Mouse (Mus musculus) layer of hippocampus, postnatal 10 days (tissue): Measurements from ENCODE around the gene Atad5. TPM values are rescaled to one million over a fixed set of nuclear protein-coding genes. Genes with fewer than 3 reads are reported as not detected.

Experiments
- DNase-seq, 2 experiments: peaks; one replicate each; pipeline ENCODE4 v3.0.0; 2021; ENCODE audit warnings: low spot score in 2 of 2
- total RNA-seq, 2 experiments: library from RNA; stranded (reverse); gene quantifications; 2 replicates each; pipeline ENCODE4 v1.2.3; 2021

Gene Atad5
- total RNA-seq, 2 experiments from 2014 or later = 6.0 to 6.6 TPM

DNA sequence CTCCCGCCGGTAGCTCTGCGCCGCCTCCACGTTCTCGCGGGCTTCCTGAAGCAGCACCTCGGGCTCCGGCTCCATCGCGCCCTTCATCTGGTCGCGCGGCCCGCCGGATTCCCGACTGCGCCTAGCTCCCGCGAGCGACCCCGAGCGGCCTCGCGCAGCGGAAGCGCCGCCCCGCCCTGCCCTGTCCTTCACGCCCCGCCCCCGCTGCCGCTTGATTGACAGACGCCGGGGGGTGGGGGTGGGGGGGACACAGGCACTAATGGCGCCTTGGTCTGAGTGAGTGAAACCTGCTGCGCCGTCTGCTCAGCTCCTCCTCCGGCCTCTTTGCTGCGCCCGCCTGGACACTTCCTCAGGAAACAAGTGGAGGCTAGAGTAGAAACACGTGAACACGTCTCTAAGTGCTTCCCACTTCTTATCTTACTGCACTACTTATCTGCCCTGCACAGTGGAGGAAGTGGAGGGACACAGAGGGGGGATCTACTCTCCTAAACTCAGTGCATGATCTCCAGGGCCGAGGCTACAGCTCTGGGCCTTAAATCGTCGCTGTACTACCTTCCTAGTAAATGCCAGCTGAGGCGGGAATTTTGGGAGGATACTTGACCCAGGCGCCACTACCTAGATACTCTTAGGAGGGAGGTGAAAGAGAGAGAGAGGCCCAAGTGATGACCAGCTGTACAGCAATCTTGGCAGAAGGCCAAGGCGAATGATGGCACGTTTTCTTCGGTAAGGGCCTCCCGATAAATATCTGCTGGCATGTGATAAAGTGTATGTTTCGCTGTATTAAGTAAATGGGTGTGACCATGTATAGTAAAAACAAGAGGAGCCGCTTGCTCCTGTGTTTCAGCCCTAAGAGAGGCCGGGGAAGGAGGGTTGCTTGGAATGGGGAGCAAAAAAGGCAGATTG lies 8.1 kb upstream of the Atad5 start, which contains the start of gene Crlf3:
Gene Crlf3, minus strand, starts transcription at position 166 of the 903 bp plus-strand sequence.
- DNase-seq = peak; percentile 86 to 95

DNA sequence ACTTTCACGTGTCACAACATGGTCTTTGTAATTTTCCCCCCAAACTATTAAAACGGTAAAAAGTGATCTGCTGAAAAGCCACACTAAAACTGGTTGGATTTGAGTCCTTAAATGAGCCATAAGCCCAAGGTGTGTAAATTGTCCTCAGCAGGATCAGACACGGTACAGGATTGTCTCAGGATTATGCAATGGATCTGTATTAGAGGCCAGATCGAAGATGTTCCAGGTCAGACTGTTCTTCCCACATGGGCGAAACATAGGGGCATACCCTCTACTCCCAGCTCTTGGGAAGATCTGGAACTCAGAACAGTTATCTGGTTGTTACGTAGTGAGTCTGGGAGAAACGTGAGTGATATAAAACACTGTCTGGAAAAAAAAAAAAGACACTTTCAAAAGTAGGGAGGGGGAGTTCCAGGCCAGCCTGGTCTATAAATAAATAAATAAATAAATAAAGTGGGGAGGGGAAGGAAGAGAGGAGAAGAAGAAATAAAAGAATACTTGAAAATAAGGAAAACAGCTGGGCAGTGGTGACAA lies 7.3 kb upstream of the Atad5 start:
- DNase-seq = no peak

DNA sequence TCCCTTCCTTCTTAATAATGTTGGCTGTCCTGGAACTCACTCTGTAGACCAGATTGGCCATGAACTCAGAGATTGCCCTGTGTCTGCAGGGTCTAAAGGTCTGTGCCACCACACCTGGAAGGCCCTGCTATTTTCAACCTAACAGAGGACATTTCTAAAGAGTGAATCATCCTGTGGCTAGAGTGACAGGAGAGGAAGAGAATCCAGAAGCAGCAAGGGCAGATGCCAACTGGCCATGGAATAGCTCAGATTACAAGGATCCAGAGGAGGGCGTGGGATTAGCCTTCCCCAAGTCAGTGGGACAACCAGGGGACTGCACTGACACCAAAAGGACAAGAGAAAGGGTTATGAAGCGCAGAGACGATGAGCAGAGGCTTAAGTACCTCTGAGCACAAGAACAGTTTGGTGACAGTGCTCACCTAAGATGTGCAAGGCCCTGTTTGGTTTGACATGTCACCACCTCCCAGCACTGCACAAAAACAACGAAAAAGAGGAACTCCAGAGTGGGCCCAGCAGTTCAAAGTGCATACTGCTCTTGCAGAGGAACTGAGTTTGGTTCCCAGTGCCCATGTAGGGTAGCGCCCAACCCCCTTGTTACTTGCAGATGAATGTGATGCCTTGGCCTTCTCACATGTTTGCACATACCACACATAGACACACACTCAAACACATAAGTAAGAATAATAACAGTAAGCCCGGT lies 3.7 kb upstream of the Atad5 start:
- DNase-seq = no peak

DNA sequence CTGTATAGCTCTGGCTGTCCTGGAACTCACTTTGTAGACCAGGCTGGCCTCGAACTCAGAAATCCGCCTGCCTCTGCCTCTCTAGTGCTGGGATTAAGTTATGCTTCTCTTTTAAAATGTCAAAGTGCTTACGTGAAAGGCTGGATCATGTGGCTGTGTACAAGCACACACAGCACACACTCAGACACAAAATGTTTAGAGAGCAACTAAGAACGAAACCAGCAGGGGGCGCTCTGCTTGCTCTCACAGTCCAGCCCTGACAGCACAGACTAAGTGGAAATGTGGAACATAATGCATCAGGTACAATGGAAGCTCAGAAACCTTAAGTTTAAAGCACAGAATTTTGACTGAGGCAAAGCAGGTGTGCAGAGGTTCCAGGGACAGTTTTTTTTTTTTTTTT lies 2.4 kb upstream of the Atad5 start:
- DNase-seq = peak; percentile 79 to 84

DNA sequence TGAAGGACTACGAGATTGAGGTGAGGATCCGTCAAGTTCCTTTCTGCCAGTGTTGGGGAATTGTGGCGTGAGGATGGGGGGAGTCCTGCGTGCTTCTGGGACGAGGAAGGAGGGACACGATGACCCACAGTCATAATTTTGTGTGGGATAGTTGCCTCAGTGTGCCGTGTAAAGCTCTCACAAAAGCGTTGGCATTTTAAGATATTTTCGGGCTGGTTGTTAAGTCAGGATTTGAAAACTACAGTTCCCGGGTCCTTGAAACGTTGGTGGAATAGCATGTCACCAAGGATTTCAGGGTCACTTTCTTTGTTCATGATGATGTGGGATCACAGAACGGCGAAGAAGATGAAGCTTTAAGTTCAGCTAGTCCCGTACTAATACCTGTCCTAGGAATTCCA lies 616 bp downstream of the Atad5 start:
- no peak for DNase-seq

DNA sequence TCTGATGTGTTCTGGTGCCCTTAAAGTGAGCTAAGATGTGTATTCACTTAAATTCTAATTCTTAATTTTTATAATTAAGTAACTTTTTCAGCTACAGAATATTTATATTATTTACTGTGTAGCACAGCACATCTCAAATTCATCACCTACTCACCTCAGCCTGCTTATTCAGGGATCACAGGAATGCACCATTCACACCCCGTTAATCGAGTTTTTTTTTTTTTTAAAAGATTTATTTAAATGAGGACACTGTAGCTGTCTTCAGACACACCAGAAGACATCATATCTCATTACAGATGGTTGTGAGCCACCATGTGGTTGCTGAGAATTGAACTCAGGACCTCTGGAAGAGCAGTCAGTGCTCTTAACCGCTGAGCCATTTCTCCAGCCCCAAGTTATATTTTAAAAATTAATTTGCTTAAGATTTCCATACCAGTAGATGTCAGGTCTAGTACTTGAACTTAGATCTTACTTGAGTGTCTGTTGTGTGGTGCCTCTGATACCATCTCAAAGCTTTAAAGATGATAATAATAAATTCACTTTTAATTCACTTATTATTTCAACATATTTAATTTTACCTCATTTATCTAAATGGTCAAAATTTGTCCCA lies 1.5 kb downstream of the Atad5 start:
- DNase-seq = no peak

DNA sequence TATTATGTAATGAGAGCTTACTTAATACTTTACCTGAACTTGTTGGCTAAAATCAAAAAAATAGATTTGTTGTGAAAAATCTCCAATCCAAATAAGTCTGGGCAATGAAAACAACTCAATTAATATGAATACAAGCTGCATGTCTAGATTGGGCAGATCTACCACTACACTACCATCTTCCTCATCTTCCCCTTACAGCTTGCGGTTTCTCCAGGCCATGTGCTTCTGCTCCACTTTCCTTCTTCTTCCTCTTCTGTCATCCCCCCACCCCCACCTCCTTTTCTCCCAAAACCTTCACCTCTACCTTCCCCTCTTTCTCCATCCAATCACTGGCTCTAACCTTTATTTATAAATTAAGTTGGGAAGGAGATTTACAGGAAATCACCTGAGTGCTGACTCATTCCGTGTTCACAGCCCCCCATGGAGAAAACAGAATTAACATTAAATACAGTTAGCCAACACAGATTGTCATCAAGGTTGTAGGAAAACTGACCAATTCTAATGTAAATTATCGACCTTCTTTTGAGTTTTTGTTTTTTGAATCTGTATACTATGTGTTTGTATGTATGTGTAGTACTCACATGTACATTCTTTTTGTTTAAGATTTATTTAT lies 9.3 kb downstream of the Atad5 start:
- no peak for DNase-seq

DNA sequence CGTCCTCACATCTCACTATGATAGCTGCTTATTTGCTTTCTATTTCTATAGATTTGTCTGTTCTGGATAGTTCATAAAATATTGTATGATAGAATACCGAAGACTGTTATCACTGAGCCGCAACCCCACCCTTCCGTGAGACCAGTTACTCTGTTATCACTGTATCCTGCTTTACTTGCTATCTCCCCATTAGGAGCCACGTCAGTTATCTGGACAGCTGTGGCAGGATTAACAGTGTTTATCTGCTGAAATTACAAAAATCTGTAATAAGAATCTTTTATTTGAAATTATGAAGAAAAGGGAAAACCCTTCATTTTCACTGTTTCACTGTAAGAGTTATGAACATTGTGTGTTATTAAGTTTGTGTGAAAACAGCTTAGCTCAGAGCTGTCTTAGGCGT lies 12.1 kb downstream of the Atad5 start:
- DNase-seq = no peak

DNA sequence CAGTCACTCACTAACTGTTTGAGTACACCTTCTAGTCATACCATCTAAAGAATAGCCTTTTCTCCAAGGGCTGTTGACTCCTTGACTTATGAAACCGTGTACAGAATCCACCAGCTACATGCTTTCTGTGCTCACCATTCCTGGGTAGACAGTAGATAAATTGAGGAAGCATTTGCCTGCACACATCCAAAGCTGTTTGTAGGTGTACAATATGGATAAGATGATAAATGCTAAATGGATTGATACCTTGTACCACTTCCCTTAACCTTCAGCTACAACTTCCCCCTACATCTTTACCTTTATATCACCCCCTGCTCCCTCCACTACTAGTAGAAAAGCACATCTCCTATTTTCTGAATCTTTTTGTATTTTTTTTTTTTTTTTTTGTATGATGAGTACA lies 15.2 kb downstream of the Atad5 start:
- no peak for DNase-seq

DNA sequence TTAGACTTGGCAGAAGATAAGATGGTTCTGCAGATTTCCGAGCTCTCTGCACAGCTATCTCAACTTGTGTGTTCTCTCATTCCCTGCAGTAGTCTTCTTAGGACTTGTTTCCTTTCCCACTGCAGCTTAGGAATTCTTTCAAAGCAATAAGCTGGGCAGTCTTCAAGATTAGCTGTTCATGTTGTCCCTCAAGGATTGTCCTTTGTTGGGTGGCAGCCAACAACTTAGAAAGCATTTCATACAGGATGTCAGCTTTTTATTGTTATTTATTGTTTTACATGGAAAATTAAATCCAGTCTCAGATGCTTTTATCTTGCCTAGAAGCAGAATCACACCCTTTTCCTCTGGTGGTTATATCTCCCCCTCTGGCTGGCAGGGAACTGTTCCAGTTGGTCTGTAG lies 27.2 kb downstream of the Atad5 start:
- DNase-seq = no peak

DNA sequence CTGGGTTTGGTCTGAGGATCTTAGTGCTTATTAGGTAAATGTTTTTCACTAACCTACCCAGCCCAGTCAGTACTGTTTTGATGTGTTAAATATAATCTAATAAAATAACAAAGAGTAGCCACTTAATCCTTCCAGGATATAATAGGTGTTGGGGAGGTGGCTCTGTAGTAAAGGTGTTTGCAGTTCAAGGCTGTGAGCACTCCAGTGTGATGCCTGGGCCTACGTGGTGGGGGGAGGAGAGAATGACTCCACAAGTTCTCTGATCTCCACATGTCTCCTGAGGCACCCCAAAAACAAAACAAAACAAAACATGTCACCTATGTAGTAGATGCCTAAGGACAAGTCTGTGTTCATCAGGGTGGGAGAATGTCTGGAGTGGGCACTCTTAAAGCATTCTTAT lies 42.9 kb downstream of the Atad5 start:
- no peak for DNase-seq

DNA sequence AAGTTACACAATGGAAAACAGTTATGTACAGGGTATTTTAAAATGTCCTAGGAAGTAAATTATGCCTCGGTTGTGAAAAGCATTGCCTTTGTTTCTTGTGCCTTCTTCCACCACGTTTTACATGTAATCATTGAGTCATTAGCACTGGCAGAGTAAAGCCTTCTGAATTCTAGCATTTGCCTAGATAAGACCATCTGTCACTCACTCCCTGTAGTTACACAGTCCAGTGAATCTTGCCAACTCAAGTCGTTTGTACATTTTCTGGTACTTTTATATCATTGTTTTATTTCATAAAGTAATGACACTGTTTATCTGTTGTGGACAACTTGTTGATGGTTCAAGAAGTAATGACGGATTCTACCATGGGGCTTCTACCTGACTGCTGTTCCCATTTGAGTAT lies 45.5 kb downstream of the Atad5 start:
- DNase-seq = no peak

DNA sequence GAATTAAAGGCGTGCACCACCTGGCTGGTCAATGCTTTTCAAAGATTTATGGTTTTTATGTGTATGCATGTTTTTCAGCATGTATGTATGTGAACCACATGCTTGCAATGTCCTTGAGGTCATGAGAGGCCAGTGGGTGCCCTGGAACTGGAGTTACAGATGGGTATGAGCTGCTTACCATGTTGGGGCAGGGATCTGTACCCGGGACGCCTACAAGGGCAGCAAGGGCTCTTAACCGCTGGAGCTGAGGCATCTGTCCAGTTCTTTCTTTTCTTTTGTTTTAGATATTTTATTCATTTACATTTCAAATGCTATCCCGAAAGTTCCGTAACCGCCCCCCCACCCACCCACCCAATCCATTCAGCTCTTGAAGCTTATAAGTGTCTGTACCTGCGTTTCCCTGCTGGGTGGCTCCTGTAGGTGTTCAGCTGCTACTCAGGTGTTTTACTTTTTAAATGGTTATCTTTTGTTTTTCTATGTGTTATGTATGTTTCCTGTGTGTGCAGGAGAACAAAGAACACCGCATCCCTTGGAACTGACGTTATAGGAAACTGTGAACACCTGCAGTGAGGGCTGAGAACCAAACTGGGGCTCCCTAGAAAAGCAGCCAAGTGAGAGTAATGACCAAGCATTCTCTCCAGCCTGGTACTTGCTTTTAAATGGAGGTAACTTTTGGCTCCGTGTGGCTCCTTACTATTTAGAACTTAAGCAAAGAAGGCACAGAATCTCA lies 46.9 kb downstream of the Atad5 start:
- no peak for DNase-seq

DNA sequence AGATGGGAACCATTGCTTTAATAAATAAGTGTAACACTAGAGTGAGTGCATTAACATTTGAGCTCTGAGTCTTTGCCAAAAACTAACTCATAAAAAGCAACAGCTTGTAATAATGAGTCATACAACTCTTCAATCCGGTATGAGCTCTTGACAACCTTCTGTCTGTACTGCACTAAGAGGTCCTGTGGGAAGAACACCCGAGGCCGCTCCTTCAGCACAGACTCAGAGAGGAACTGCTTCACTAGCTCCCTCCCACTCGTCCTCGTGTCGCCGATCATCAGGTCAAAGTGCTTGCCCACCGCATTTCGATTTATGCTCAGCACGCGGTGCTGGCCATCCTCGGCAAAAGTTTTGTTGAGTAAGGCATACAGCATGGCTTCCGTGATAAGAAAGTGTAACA lies 47.6 kb downstream of the Atad5 start:
- DNase-seq = no peak

DNA sequence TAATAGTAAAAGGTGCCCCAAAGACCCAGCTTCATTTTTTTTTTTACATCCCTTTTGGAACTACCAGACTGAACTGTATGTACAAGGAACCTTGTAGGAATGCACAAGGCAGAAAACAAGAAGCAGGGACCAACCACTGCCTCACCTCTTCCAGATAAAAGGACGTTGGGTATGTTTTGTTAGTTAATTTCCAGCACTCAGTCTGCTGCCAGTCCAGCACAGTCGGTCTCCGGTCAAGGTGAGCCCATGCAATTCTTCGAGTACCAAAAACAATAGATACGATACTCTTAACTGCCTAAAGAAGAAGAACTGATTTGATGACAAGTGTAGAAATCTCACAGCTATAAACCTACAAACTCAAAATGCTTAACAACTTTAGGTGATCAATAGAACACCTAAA lies 48.6 kb downstream of the Atad5 start:
- no peak for DNase-seq

DNA sequence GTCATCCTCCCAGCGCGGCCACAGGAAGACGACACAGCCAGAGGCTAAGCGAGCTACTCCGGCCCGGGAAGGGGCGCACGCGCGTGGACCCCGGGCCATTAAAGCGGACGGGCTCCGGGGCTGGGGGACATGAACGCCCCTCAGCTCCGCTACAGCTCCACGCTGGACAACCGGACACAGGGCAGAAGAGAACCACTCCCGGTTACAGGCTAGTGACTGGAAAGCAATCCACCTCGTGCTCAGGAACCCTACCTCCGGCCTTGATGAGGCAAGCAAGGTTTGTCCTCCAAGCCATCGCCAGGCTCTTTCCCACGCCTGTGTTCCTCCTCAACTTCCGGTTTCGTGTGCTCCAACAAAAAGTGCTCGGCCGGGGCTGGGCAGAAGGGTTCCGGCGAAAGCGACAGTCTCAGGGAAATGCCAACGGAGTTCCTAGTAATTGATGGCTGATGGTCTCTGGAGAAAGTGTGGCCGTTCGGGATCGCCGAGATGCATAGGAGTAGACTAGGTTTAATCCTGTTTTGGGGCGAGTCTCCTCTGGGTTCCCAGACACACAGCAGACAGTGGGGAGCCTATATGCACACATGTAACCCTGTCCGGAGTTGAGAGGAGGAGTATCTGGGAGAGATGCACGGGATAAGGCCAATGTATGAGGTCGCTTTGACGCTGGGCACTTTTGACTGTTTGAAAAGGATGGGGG lies 52.8 kb downstream of the Atad5 start, which contains the start of gene Tefm:
Gene Tefm, minus strand, starts transcription at position 351 of the 697 bp plus-strand sequence.
- peak; percentile 88 to 90 for DNase-seq

DNA sequence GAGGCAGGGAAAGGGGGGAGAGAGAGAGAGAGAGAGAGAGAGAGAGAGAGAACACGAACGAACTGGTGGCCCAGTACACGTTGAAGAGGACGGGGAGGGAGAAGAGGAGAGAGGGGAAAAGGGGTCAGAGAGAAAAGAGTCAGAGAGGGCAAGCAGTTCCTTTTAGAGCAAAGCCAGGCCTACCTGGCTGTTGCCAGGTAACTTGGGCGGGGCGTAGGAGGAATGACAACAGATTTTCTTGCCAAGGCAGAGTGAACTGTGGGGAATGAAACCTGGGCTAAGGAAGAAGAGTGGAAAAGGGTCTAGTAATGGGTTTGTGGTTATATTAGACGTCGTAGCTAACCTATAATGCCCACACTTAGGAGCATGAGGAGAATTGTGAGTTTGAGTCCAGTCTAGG lies 53.7 kb downstream of the Atad5 start:
- no peak for DNase-seq

DNA sequence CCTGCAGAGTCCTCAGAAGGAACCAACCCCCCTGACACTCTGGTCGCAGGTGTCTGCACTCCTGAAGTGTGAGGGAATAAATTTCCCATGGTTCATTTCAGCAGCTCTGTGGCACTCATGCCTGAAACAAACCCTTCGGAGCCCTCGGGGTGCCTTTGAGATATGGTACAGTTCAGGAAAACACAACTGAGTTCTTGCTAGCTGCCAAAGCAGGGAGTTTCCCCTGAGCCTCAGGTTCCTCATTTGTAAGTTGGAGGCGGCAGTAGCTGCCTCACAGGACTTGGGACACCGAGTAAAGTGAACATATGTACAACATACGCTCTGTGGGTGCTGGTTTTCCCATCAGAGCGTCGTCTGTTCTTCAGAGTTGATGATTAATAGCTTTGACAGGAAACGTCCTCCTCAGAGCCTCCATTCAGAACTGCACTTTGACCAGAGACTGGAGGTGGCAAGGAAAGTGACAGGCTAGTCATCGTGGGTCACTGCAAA lies 56.6 kb downstream of the Atad5 start:
- no peak for DNase-seq

DNA sequence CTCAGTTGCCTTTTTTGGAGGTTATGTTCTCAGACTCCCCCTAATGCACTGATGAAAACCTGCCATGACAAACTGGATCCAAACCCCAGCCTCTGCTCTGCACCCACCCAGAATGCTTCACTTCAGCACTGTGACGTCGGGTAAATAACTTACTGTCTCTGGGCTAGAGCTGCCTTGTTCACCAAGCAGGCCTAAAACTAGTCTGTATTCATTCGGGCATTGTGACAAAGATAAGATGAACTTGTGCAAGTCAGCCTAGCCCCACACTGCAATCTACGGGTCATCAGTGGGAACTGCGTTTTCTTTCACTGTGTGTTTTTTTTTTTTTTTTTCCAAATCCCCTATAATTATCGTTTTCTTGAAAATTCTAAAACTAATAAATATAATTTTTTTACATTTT lies 58.5 kb downstream of the Atad5 start:
- DNase-seq = no peak

DNA sequence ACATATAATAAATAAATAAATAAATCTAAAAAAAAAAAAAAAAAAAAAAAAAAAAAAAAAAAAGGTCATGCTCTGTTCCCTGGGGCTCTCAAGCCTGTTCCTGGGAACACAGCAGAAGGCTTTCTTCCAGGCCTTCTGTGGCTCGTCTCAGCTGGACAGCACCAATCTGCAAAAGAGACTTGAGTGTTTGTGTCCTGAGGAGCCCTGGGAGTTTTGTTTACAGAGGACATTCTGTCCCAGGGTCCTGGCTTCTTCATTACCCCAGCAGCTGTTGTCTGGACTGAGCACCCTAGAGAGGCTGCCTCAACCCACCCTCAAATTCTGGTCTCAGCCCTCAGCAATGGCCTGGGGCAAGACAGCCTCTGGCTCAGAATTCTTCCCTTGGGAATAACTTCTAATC lies 59.1 kb downstream of the Atad5 start:
- no peak for DNase-seq
